Mouse (Mus musculus) frontal cortex, postnatal 10 days (tissue): Measurements from ENCODE around the gene Ppt1.

Experiments
- DNase-seq, 2 experiments: peaks; one replicate each; pipeline ENCODE4 v3.0.0; 2022; ENCODE audit warnings: low spot score in 2 of 2, mixed read lengths in 1 of 2

Ppt1 gene

DNA sequence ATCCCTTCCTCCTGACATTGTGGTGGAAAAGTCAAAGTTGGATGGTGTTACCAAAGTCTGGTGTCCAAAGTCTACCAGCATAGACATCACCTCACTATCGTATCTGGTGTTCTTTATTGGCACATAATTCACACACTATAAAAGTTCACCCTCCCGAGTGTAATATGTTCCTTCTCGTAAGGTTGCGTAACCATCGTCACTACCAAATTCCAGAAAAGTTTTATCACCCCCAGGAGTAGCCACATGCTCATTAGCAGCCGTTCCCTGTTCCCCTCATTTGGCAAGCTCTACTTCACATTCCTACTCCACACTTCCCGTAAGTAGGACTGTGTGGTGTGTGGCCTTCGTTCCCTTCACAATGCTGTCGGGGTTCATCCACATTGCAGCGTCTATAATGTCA is 69.3 kb downstream of the Ppt1 start:
- no peak for DNase-seq
